Mouse (Mus musculus): ENCODE measurements around the gene Runx2.

Runx2 gene

GRCm38 (mm10) chr17:44767375-44767774, 47.2 kb downstream of the Runx2 start:
- DNase-seq (ENCODE audit: low read depth): peak; percentile 22

GRCm38 (mm10) chr17:44766975-44767374, 47.6 kb downstream of the Runx2 start:
- no peak for DNase-seq (ENCODE audit: low read depth)

- no peak for DNase-seq (ENCODE audit: low read depth)
These were observed 48.3 kb downstream of the Runx2 start for GRCm38 (mm10) chr17:44766318-44766717.

- DNase-seq (ENCODE audit: low read depth): no peak
These were observed 69.2 kb downstream of the Runx2 start for GRCm38 (mm10) chr17:44745378-44745777.

- peak; percentile 38 for DNase-seq (ENCODE audit: low read depth)
These were observed 70.8 kb downstream of the Runx2 start for GRCm38 (mm10) chr17:44743780-44744179.

GRCm38 (mm10) chr17:44742246-44742645, 72.4 kb downstream of the Runx2 start:
- peak; percentile 53 for DNase-seq (ENCODE audit: low read depth)

GRCm38 (mm10) chr17:44738121-44738637, 76.4 kb downstream of the Runx2 start:
- no peak for DNase-seq (ENCODE audit: low read depth)

- no peak for DNase-seq (ENCODE audit: low read depth)
These were observed 77.1 kb downstream of the Runx2 start for GRCm38 (mm10) chr17:44737275-44738120.

GRCm38 (mm10) chr17:44735991-44736561, 78.5 kb downstream of the Runx2 start:
- DNase-seq (ENCODE audit: low read depth): peak; percentile 80

- DNase-seq (ENCODE audit: low read depth): peak; percentile 85
These were observed 79.2 kb downstream of the Runx2 start for GRCm38 (mm10) chr17:44735223-44735990.

- DNase-seq (ENCODE audit: low read depth): peak; percentile 78
These were observed 79.9 kb downstream of the Runx2 start for GRCm38 (mm10) chr17:44734501-44735222.

GRCm38 (mm10) chr17:44733544-44734310, 80.9 kb downstream of the Runx2 start:
- DNase-seq (ENCODE audit: low read depth): peak; percentile 52

- DNase-seq (ENCODE audit: low read depth): peak; percentile 64
These were observed 86.1 kb downstream of the Runx2 start for GRCm38 (mm10) chr17:44728464-44728863.

- DNase-seq (ENCODE audit: low read depth): peak; percentile 63
These were observed 86.9 kb downstream of the Runx2 start for GRCm38 (mm10) chr17:44727675-44728074.

GRCm38 (mm10) chr17:44724805-44725480, 89.7 kb downstream of the Runx2 start:
- no peak for DNase-seq (ENCODE audit: low read depth)

GRCm38 (mm10) chr17:44724255-44724654, 90.3 kb downstream of the Runx2 start:
- DNase-seq (ENCODE audit: low read depth): no peak

GRCm38 (mm10) chr17:44722103-44722792, 92.3 kb downstream of the Runx2 start:
- peak; percentile 63 for DNase-seq (ENCODE audit: low read depth)

GRCm38 (mm10) chr17:44718591-44718990, 96.0 kb downstream of the Runx2 start:
- peak; percentile 90 for DNase-seq (ENCODE audit: low read depth)

- DNase-seq (ENCODE audit: low read depth): peak; percentile 89
These were observed 96.6 kb downstream of the Runx2 start for GRCm38 (mm10) chr17:44718036-44718435.

GRCm38 (mm10) chr17:44714116-44714515, 100.5 kb downstream of the Runx2 start:
- DNase-seq (ENCODE audit: low read depth): no peak

All from 416B (cell line).